Mouse (Mus musculus): Measurements from ENCODE around the gene Auts2. TPM values are rescaled to one million over a fixed set of nuclear protein-coding genes. Genes with fewer than 3 reads are reported as not detected.
A peak's percentile ranks its signal among the peaks of the same experiment; 100 is the strongest.

The Auts2 gene
- polyA plus RNA-seq, 1 experiment from 2014 or later, result 17.9 TPM

DNA sequence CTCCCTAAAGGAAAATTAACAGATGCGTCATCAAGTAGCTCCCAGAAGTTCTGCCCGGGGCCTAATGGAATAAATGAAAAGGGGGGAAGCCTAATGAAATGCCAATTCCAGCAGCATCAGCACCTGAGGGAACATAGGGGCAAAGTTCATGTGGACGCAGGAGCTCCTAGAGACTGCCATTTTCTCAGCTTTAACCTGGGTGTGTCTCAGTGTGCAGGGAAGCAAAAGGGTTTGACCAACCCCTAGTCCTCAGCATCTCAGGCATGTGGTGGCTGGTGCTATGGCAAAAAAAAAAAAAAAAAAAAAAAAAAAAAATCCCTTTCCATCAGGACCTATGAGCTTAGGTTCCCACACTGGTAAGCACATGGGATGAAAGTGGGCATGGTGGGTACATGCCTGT, 948.5 kb downstream of the Auts2 start:
- H3K4me2 ChIP-seq (replicated peaks; ENCODE audit: low read depth, low read length), result no peak overlapping the region
- 81% methylated on average over 3 of the region's 3 CpGs for WGBS
- no peak overlapping the region for H3K9ac ChIP-seq (replicated peaks; ENCODE audit: low read length)
- ATAC-seq (ENCODE audit: low FRiP score, low TSS enrichment), result no peak
- no peaks in the 10 kb centered on the region for H3K9me3 ChIP-seq (ENCODE audit: low read length)
- 0 out of 2 replicates have a peak, but pooled peaks cover 9% of the 10 kb centered on the region for H3K4me1 ChIP-seq (ENCODE audit: insufficient read depth, low read length)
- H3K27ac ChIP-seq (ENCODE audit: low read length), result no peak overlapping the region
- no peak overlapping the region for H3K4me3 ChIP-seq (ENCODE audit: low read length)
- H3K36me3 ChIP-seq (ENCODE audit: insufficient read depth, low read length), result no peaks in the 10 kb centered on the region
- peaks cover 15% of the 10 kb centered on the region; the same call in 1 of the 2 replicates for H3K27me3 ChIP-seq (ENCODE audit: insufficient read depth, low read length)

DNA sequence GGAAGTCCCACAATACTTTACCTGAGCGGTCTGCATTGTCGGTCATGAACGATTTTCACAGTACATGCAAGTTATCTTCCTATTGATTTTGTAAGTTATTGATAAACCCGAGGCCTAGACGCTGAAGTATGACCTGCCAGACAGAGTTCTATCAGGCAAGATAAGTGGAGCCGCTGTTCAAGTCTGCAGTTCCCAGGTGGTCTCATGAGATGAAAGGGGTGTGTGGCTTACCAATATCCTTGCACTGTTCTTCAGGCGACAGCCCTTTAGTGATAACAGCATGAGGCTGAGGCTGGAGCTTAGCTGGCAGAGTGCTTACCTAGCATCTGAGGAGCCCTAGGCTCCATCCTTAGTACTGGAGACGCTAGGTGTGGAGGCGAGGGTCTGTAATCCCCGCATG, 949.9 kb downstream of the Auts2 start:
- Histone ChIP-seq H3K9me3 (ENCODE audit: low read length) (no peaks in the 10 kb centered on the region), H3K36me3 (ENCODE audit: insufficient read depth, low read length) (no peaks in the 10 kb centered on the region), H3K27ac (ENCODE audit: low read length) (no peak overlapping the region), H3K4me3 (ENCODE audit: low read length) (no peak overlapping the region), H3K4me1 (ENCODE audit: insufficient read depth, low read length) (0 out of 2 replicates have a peak, but pooled peaks cover 9% of the 10 kb centered on the region), H3K4me2 (replicated peaks; ENCODE audit: low read depth, low read length) (no peak overlapping the region), H3K27me3 (ENCODE audit: insufficient read depth, low read length) (peaks cover 15% of the 10 kb centered on the region; the same call in 1 of the 2 replicates), H3K9ac (replicated peaks; ENCODE audit: low read length) (no peak overlapping the region)
- WGBS, result 94% methylated on average over 10 of the region's 10 CpGs
- no peak for ATAC-seq (ENCODE audit: low FRiP score, low TSS enrichment)

DNA sequence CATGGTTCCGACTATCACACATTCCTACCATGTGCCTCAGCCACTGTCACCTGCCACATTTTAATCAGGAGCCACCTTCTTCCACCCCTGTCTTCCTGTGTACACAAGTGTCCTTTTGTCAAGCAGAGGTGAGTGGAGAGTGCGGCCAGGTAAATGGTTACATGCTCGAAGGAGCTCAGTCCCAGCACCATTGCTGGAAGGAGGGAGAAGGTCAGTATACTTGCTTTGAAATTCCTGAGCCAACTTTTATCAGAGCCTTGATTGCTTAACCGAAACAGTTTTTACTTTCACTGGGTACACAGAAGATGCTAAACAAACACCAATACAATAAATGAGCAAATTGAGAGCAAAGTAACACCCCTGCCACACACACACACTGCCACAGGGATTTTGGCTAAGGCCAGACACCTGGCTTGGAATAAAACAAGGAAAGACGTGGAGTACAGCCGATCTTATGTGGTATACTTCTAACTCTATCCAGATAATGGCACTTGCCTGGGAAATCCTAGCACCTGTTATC, 953.1 kb downstream of the Auts2 start:
- Histone ChIP-seq H3K4me1 (ENCODE audit: insufficient read depth, low read length) (peaks cover 19% of the 10 kb centered on the region), H3K36me3 (ENCODE audit: insufficient read depth, low read length) (no peaks in the 10 kb centered on the region), H3K27ac (ENCODE audit: low read length) (no peak overlapping the region), H3K4me2 (replicated peaks; ENCODE audit: low read depth, low read length) (no peak overlapping the region), H3K27me3 (ENCODE audit: insufficient read depth, low read length) (0 out of 2 replicates have a peak, but pooled peaks cover 2% of the 10 kb centered on the region), H3K9ac (replicated peaks; ENCODE audit: low read length) (no peak overlapping the region), H3K9me3 (ENCODE audit: low read length) (no peaks in the 10 kb centered on the region), H3K4me3 (ENCODE audit: low read length) (no peak overlapping the region)
- no peak for ATAC-seq (ENCODE audit: low FRiP score, low TSS enrichment)
- 86% methylated on average over 6 of the region's 6 CpGs for WGBS

DNA sequence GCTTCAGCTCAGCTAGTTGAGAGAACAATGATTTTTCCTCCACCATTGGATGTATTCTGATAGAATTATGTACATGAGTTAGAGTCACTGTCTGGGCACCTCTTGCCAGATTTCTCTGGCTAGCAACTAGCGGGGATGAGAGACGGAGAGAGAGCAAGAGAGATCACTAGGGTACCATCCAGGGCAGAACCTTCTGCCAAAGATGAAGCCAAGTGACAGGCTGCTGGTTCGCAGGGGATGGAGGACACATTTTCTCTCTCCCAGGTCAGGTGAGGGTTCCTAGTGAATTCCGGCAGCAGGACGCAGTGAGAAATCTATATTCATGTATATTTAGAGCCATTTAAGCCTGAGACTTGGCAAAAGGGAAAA, 956.8 kb downstream of the Auts2 start:
- no peak for ATAC-seq (ENCODE audit: low FRiP score, low TSS enrichment)
- no peaks in the 10 kb centered on the region for H3K36me3 ChIP-seq (ENCODE audit: insufficient read depth, low read length)
- no peak overlapping the region for H3K4me3 ChIP-seq (ENCODE audit: low read length)
- H3K9ac ChIP-seq (replicated peaks; ENCODE audit: low read length), result no peak overlapping the region
- 30% methylated on average over 5 of the region's 5 CpGs for WGBS
- H3K9me3 ChIP-seq (ENCODE audit: low read length), result no peaks in the 10 kb centered on the region
- H3K4me2 ChIP-seq (replicated peaks; ENCODE audit: low read depth, low read length), result peak overlapping the region; percentile 39
- H3K4me1 ChIP-seq (ENCODE audit: insufficient read depth, low read length), result peaks cover 43% of the 10 kb centered on the region
- 0 out of 2 replicates have a peak, but pooled peaks cover 2% of the 10 kb centered on the region for H3K27me3 ChIP-seq (ENCODE audit: insufficient read depth, low read length)
- H3K27ac ChIP-seq (ENCODE audit: low read length), result no peak overlapping the region

DNA sequence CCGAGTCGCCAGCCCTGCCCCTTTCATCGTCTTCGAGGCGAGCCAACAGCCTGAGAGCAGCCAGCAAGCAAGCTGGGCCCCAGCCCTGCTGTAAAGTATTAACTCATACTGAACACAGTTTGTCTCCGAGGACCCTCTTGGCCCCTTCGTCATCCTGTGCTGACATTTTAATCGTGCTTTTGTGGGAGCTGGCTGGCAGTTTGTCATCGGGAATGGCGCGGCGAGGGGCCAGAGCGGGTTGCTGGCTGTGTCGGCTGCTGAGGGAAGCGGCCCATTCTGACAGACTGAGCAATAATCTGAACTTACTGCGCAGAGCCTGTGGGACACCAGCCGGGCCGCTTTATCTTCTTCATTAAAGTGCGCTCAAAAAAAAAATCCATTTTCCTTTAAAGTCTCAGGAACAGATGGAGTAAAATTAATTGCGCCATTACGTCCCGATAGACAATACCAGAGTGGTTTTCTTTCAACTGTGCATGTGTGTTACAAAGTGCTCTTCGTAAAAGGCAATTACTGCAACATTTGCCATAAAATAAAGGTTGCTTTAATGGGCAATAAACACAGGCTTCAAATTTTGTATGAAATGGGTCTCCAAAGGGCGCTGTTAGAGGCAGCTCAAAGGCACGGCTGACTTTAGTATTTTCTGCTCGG, 957.3 kb downstream of the Auts2 start:
- no peak overlapping the region for H3K27ac ChIP-seq (ENCODE audit: low read length)
- ATAC-seq (ENCODE audit: low FRiP score, low TSS enrichment), result peak; percentile 73
- H3K4me3 ChIP-seq (ENCODE audit: low read length), result 0 out of 2 replicates have a peak overlapping the region, but pooled peaks have one; percentile 8

DNA sequence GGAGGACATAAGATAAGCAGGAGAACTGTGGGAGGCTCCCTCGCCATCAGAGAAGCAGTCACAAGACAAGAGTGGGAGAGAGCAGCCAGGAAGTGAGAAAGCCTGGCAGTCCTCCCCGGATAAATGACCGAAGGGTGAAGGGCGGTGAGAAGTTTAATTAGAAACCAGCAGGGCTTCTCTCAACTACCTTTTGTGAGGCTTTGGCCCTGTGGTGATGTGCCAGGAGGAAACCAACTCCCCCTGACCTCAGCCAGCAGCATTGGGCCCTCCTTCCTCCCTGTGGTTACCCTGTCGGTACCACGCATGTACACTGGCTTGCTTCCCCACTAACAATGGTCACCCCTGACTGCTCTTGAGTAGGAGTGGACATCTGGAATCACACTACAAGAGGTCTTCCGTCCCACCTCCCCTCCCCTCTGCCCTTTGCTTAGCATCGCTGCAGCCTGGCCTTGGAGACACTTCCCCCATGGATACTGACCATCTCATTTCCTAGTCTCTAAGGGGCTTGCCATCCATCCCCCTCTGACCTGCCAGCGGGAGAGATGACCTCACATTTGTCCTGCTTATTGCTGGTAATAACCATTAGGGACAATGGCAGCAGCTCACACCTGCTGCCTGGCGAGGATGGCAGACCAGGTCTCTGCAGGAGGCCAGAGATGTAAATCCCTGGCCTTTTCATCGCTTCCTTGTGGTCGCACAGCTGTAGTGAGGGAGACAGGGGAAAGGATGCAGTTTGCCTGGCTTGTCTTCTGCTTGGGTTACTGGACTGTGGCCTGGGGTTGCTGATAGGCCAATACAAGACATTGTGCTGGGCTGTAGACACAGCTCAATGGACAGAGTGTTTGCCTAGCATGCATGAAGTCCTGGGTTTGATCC, 958.6 kb downstream of the Auts2 start:
- Histone ChIP-seq H3K27me3 (ENCODE audit: insufficient read depth, low read length) (0 out of 2 replicates have a peak, but pooled peaks cover 6% of the 10 kb centered on the region), H3K36me3 (ENCODE audit: insufficient read depth, low read length) (no peaks in the 10 kb centered on the region), H3K4me2 (replicated peaks; ENCODE audit: low read depth, low read length) (0 out of 2 replicates have a peak overlapping the region, but pooled peaks have one; percentile 5), H3K9ac (replicated peaks; ENCODE audit: low read length) (no peak overlapping the region), H3K4me3 (ENCODE audit: low read length) (no peak overlapping the region), H3K4me1 (ENCODE audit: insufficient read depth, low read length) (peaks cover 49% of the 10 kb centered on the region), H3K9me3 (ENCODE audit: low read length) (no peaks in the 10 kb centered on the region), H3K27ac (ENCODE audit: low read length) (peak overlapping the region; percentile 41)
- WGBS, result 23% methylated on average over 12 of the region's 12 CpGs
- peak; percentile 80 for ATAC-seq (ENCODE audit: low FRiP score, low TSS enrichment)

More for the DNA sequence above, 957.3 kb downstream of the Auts2 start:
- H3K36me3 ChIP-seq (ENCODE audit: insufficient read depth, low read length), result no peaks in the 10 kb centered on the region
- H3K4me2 ChIP-seq (replicated peaks; ENCODE audit: low read depth, low read length), result peak overlapping the region; percentile 39
- H3K27me3 ChIP-seq (ENCODE audit: insufficient read depth, low read length), result 0 out of 2 replicates have a peak, but pooled peaks cover 2% of the 10 kb centered on the region
- H3K4me1 ChIP-seq (ENCODE audit: insufficient read depth, low read length), result peaks cover 48% of the 10 kb centered on the region
- no peaks in the 10 kb centered on the region for H3K9me3 ChIP-seq (ENCODE audit: low read length)
- no peak overlapping the region for H3K9ac ChIP-seq (replicated peaks; ENCODE audit: low read length)
- 10% methylated on average over 26 of the region's 26 CpGs for WGBS

DNA sequence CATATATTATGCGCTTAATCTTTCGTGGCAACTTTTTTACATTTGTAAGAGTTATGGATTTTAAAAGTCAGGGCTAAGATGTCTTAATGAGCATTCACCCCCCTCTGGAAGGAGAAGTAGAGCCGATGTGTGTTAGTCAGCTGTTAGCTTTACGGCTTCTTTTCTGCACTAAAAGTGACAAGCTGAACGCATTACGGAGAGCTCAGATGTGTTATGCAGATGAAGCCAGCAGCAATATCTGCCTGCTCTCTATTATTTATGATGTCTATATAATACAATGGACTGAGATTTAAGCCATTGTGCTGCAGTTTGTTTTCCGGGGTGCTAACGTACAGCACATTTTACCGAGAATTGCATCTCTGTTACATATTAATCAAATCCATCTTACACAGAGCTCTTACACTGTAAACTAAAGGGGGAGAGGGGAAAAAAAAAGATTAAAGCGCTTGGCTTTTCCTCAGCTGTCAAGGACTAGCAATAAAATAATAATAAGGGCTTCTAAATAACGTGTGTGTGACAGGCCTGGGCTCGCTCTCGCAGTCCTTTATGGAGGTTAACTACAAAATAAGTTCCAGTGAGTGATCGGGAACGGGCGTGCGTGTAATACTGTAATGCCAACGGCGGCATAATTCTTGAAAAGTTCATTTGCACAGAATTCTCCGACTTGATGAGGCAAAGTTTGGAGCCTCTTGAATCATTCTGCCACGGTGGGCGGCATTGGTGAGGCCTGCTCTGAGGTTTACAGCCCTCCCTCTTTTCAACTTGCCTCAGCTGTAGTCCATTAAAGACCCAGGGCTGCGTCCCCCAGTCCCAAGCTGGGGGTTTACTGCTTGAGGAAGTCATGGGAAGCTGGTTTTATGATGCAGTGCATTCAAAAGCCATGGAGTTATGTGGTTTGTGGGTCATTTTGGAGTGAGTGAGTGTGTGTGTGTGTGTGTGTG, 961.8 kb downstream of the Auts2 start:
- H3K4me1 ChIP-seq (ENCODE audit: insufficient read depth, low read length), result peaks cover 44% of the 10 kb centered on the region
- peak overlapping the region; percentile 28 for H3K4me2 ChIP-seq (replicated peaks; ENCODE audit: low read depth, low read length)
- 0 out of 2 replicates have a peak overlapping the region, but pooled peaks have one; percentile 2 for H3K27ac ChIP-seq (ENCODE audit: low read length)
- H3K9ac ChIP-seq (replicated peaks; ENCODE audit: low read length), result no peak overlapping the region
- H3K36me3 ChIP-seq (ENCODE audit: insufficient read depth, low read length), result no peaks in the 10 kb centered on the region
- WGBS, result 20% methylated on average over 23 of the region's 23 CpGs
- 0 out of 2 replicates have a peak, but pooled peaks cover 3% of the 10 kb centered on the region for H3K27me3 ChIP-seq (ENCODE audit: insufficient read depth, low read length)
- H3K4me3 ChIP-seq (ENCODE audit: low read length), result no peak overlapping the region
- ATAC-seq (ENCODE audit: low FRiP score, low TSS enrichment), result peak; percentile 9; the same call in 1 of the 2 replicates
- H3K9me3 ChIP-seq (ENCODE audit: low read length), result no peaks in the 10 kb centered on the region

DNA sequence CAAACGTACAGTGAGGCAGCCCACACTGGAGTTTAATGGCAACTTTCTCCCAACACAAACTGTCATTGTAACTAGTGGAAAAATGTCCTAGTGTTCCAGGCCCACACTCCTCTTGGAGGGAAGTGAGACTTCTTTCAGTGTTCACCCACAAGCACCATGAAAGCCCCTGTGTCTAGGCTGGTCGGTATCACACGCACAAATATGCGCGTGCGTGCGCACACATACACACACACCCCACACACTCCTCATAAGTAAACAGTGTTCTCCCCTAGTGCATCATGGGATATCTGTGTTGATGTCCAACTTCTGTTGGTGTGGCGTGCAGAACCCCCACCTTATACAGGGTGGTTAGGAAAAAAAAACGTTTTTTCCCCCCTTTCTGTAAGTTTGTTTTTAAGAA, 964.4 kb downstream of the Auts2 start:
- Histone ChIP-seq H3K27ac (ENCODE audit: low read length) (no peak overlapping the region), H3K4me1 (ENCODE audit: insufficient read depth, low read length) (peaks cover 22% of the 10 kb centered on the region), H3K4me2 (replicated peaks; ENCODE audit: low read depth, low read length) (no peak overlapping the region), H3K9ac (replicated peaks; ENCODE audit: low read length) (no peak overlapping the region), H3K9me3 (ENCODE audit: low read length) (no peaks in the 10 kb centered on the region), H3K36me3 (ENCODE audit: insufficient read depth, low read length) (no peaks in the 10 kb centered on the region), H3K27me3 (ENCODE audit: insufficient read depth, low read length) (0 out of 2 replicates have a peak, but pooled peaks cover 3% of the 10 kb centered on the region), H3K4me3 (ENCODE audit: low read length) (no peak overlapping the region)
- WGBS, result 89% methylated on average over 9 of the region's 9 CpGs
- ATAC-seq (ENCODE audit: low FRiP score, low TSS enrichment), result no peak

Data from kidney, embryonic 16.5 days (tissue).